Mouse (Mus musculus): ENCODE measurements around the gene Numb. TPM values are rescaled to one million over a fixed set of nuclear protein-coding genes. Genes with fewer than 3 reads are reported as not detected.

Gene Numb
- polyA plus RNA-seq, 1 experiment from 2014 or later: 27.2 TPM

GRCm38 (mm10) chr12:83874597-83874996 is 47.1 kb downstream of the Numb start:
- WGBS: 99% methylated on average over 4 of the region's 4 CpGs

GRCm38 (mm10) chr12:83864501-83864900 is 57.2 kb downstream of the Numb start:
- Histone ChIP-seq H3K9ac (ENCODE audit: low read length) (no peak overlapping the region), H3K4me2 (no peak overlapping the region), H3K4me3 (ENCODE audit: low read depth, low read length) (no peak overlapping the region), H3K27me3 (ENCODE audit: control insufficient read depth, insufficient read depth, low read length) (no peaks in the 10 kb centered on the region), H3K27ac (ENCODE audit: low read depth, low read length) (no peak overlapping the region), H3K36me3 (ENCODE audit: control insufficient read depth, insufficient read depth, low read length) (no peaks in the 10 kb centered on the region), H3K9me3 (ENCODE audit: control insufficient read depth, low read length) (no peaks in the 10 kb centered on the region), H3K4me1 (ENCODE audit: control insufficient read depth, insufficient read depth, low read length) (no peaks in the 10 kb centered on the region)
- DNase-seq (ENCODE audit: low spot score, missing footprints) (no peak), ATAC-seq (ENCODE audit: low FRiP score) (no peak)
- WGBS: 93% methylated on average over 1 of the region's 1 CpGs

More at GRCm38 (mm10) chr12:83874597-83874996, 47.1 kb downstream of the Numb start:
- Histone ChIP-seq H3K4me2 (no peak overlapping the region), H3K36me3 (ENCODE audit: control insufficient read depth, insufficient read depth, low read length) (peaks cover 4% of the 10 kb centered on the region; the same call in 1 of the 2 replicates), H3K4me3 (ENCODE audit: low read depth, low read length) (no peak overlapping the region), H3K9me3 (ENCODE audit: control insufficient read depth, low read length) (no peaks in the 10 kb centered on the region), H3K9ac (ENCODE audit: low read length) (no peak overlapping the region), H3K27ac (ENCODE audit: low read depth, low read length) (no peak overlapping the region), H3K4me1 (ENCODE audit: control insufficient read depth, insufficient read depth, low read length) (no peaks in the 10 kb centered on the region), H3K27me3 (ENCODE audit: control insufficient read depth, insufficient read depth, low read length) (no peaks in the 10 kb centered on the region)
- ATAC-seq (ENCODE audit: low FRiP score) (no peak), DNase-seq (ENCODE audit: low spot score, missing footprints) (no peak)

GRCm38 (mm10) chr12:83861880-83862279 is 59.9 kb downstream of the Numb start:
- Histone ChIP-seq H3K9ac (ENCODE audit: low read length) (no peak overlapping the region), H3K4me3 (ENCODE audit: low read depth, low read length) (no peak overlapping the region), H3K4me2 (no peak overlapping the region), H3K27ac (ENCODE audit: low read depth, low read length) (no peak overlapping the region), H3K36me3 (ENCODE audit: control insufficient read depth, insufficient read depth, low read length) (no peaks in the 10 kb centered on the region), H3K4me1 (ENCODE audit: control insufficient read depth, insufficient read depth, low read length) (no peaks in the 10 kb centered on the region), H3K27me3 (ENCODE audit: control insufficient read depth, insufficient read depth, low read length) (no peaks in the 10 kb centered on the region), H3K9me3 (ENCODE audit: control insufficient read depth, low read length) (no peaks in the 10 kb centered on the region)
- ATAC-seq (ENCODE audit: low FRiP score) (no peak), DNase-seq (ENCODE audit: low spot score, missing footprints) (no peak)
- WGBS: 94% methylated on average over 3 of the region's 3 CpGs

GRCm38 (mm10) chr12:83860688-83861087 is 61.0 kb downstream of the Numb start:
- H3K27ac ChIP-seq (ENCODE audit: low read depth, low read length): no peak overlapping the region
- no peaks in the 10 kb centered on the region for H3K36me3 ChIP-seq (ENCODE audit: control insufficient read depth, insufficient read depth, low read length)
- DNase-seq (ENCODE audit: low spot score, missing footprints) (no peak), ATAC-seq (ENCODE audit: low FRiP score) (no peak)
- H3K9ac ChIP-seq (ENCODE audit: low read length): no peak overlapping the region
- H3K4me3 ChIP-seq (ENCODE audit: low read depth, low read length): no peak overlapping the region
- H3K4me2 ChIP-seq: no peak overlapping the region
- H3K27me3 ChIP-seq (ENCODE audit: control insufficient read depth, insufficient read depth, low read length): no peaks in the 10 kb centered on the region
- no peaks in the 10 kb centered on the region for H3K9me3 ChIP-seq (ENCODE audit: control insufficient read depth, low read length)
- H3K4me1 ChIP-seq (ENCODE audit: control insufficient read depth, insufficient read depth, low read length): no peaks in the 10 kb centered on the region

- Histone ChIP-seq H3K9me3 (ENCODE audit: control insufficient read depth, low read length) (no peaks in the 10 kb centered on the region), H3K4me2 (no peak overlapping the region), H3K36me3 (ENCODE audit: control insufficient read depth, insufficient read depth, low read length) (no peaks in the 10 kb centered on the region), H3K4me3 (ENCODE audit: low read depth, low read length) (no peak overlapping the region), H3K27ac (ENCODE audit: low read depth, low read length) (no peak overlapping the region), H3K4me1 (ENCODE audit: control insufficient read depth, insufficient read depth, low read length) (no peaks in the 10 kb centered on the region), H3K9ac (ENCODE audit: low read length) (no peak overlapping the region), H3K27me3 (ENCODE audit: control insufficient read depth, insufficient read depth, low read length) (no peaks in the 10 kb centered on the region)
- no peak for ATAC-seq (ENCODE audit: low FRiP score)
- WGBS: 93% methylated on average over 2 of the region's 2 CpGs
- no peak for DNase-seq (ENCODE audit: low spot score, missing footprints)
Measured at GRCm38 (mm10) chr12:83858052-83858451, 63.7 kb downstream of the Numb start.

- Histone ChIP-seq H3K4me3 (ENCODE audit: low read depth, low read length) (no peak overlapping the region), H3K27ac (ENCODE audit: low read depth, low read length) (no peak overlapping the region), H3K9me3 (ENCODE audit: control insufficient read depth, low read length) (no peaks in the 10 kb centered on the region), H3K4me2 (no peak overlapping the region), H3K36me3 (ENCODE audit: control insufficient read depth, insufficient read depth, low read length) (no peaks in the 10 kb centered on the region), H3K4me1 (ENCODE audit: control insufficient read depth, insufficient read depth, low read length) (no peaks in the 10 kb centered on the region), H3K27me3 (ENCODE audit: control insufficient read depth, insufficient read depth, low read length) (no peaks in the 10 kb centered on the region), H3K9ac (ENCODE audit: low read length) (no peak overlapping the region)
- ATAC-seq (ENCODE audit: low FRiP score): no peak
- WGBS: 91% methylated on average over 1 of the region's 1 CpGs
- no peak for DNase-seq (ENCODE audit: low spot score, missing footprints)
Measured at GRCm38 (mm10) chr12:83855211-83855610, 66.5 kb downstream of the Numb start.

- no peak overlapping the region for H3K27ac ChIP-seq (ENCODE audit: low read depth, low read length)
- DNase-seq (ENCODE audit: low spot score, missing footprints) (no peak), ATAC-seq (ENCODE audit: low FRiP score) (no peak)
- WGBS: 92% methylated on average over 3 of the region's 3 CpGs
- H3K9me3 ChIP-seq (ENCODE audit: control insufficient read depth, low read length): no peaks in the 10 kb centered on the region
- H3K27me3 ChIP-seq (ENCODE audit: control insufficient read depth, insufficient read depth, low read length): no peaks in the 10 kb centered on the region
- H3K9ac ChIP-seq (ENCODE audit: low read length): no peak overlapping the region
- H3K4me1 ChIP-seq (ENCODE audit: control insufficient read depth, insufficient read depth, low read length): no peaks in the 10 kb centered on the region
- no peaks in the 10 kb centered on the region for H3K36me3 ChIP-seq (ENCODE audit: control insufficient read depth, insufficient read depth, low read length)
- H3K4me2 ChIP-seq: no peak overlapping the region
- H3K4me3 ChIP-seq (ENCODE audit: low read depth, low read length): no peak overlapping the region
Measured at GRCm38 (mm10) chr12:83854281-83854680, 67.5 kb downstream of the Numb start.

- 84% methylated on average over 5 of the region's 5 CpGs for WGBS
- H3K9ac ChIP-seq (ENCODE audit: low read length): no peak overlapping the region
Measured at GRCm38 (mm10) chr12:83852512-83853213, 69.1 kb downstream of the Numb start.

GRCm38 (mm10) chr12:83850334-83850733 is 71.4 kb downstream of the Numb start:
- no peak overlapping the region for H3K4me2 ChIP-seq
- H3K36me3 ChIP-seq (ENCODE audit: control insufficient read depth, insufficient read depth, low read length): no peaks in the 10 kb centered on the region
- 83% methylated on average over 4 of the region's 4 CpGs for WGBS
- no peaks in the 10 kb centered on the region for H3K27me3 ChIP-seq (ENCODE audit: control insufficient read depth, insufficient read depth, low read length)
- no peak overlapping the region for H3K27ac ChIP-seq (ENCODE audit: low read depth, low read length)
- no peaks in the 10 kb centered on the region for H3K4me1 ChIP-seq (ENCODE audit: control insufficient read depth, insufficient read depth, low read length)
- DNase-seq (ENCODE audit: low spot score, missing footprints) (no peak), ATAC-seq (ENCODE audit: low FRiP score) (no peak)
- no peaks in the 10 kb centered on the region for H3K9me3 ChIP-seq (ENCODE audit: control insufficient read depth, low read length)
- no peak overlapping the region for H3K9ac ChIP-seq (ENCODE audit: low read length)
- H3K4me3 ChIP-seq (ENCODE audit: low read depth, low read length): no peak overlapping the region

More at GRCm38 (mm10) chr12:83852512-83853213, 69.1 kb downstream of the Numb start:
- Histone ChIP-seq H3K36me3 (ENCODE audit: control insufficient read depth, insufficient read depth, low read length) (no peaks in the 10 kb centered on the region), H3K27ac (ENCODE audit: low read depth, low read length) (no peak overlapping the region), H3K27me3 (ENCODE audit: control insufficient read depth, insufficient read depth, low read length) (no peaks in the 10 kb centered on the region), H3K4me1 (ENCODE audit: control insufficient read depth, insufficient read depth, low read length) (no peaks in the 10 kb centered on the region), H3K9me3 (ENCODE audit: control insufficient read depth, low read length) (no peaks in the 10 kb centered on the region), H3K4me3 (ENCODE audit: low read depth, low read length) (no peak overlapping the region), H3K4me2 (no peak overlapping the region)
- no peak for ATAC-seq (ENCODE audit: low FRiP score)
- DNase-seq (ENCODE audit: low spot score, missing footprints): no peak
